Mouse (Mus musculus): ENCODE data around the gene Olfr730. TPM values are rescaled to one million over a fixed set of nuclear protein-coding genes. Genes with fewer than 3 reads are reported as not detected.

The Olfr730 gene
- total RNA-seq (2021), result not detected

DNA sequence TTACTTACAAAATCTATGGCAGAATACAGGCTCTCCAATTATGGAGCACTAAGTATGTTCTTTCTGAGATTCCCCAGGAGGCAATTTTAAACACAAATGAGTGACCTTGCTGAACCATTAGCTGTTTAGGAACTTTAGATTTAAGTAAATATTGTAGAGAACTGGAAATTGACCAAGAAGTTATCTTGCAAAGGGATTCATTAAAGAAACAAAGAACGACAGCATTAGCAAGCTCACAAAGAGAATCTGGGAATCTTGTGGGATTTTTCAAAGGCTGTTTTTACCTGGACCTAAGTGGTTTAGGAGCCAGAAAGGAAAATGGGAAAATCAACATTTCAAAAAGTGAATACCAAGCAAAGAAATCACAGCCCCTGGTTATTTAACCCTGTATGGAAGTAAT lies at the start of gene Olfr730:
TSS of gene Olfr730 (minus strand) at position 101 of the 400 bp plus-strand sequence.
- intact Hi-C loops (cut with DNase I), result no loop called here

DNA sequence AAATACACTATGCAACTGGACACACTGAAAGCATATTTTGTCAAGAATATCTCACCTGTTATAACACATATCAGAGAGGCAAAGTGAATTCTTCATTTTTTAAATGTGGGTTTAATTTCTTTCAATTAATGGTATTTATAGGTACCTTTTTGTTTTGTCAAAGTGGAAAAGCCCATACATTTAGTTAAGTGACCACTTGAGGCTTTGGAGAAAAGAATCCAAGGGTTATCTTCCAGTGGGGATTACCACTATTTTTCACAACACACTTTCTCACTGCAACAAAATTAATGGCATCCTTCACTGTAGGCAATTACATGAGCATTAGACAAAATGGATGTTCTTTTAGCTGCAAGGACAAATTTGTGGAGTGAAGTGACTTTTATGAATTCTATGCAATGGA lies 35.2 kb downstream of the Olfr730 start, which contains the start of gene Olfr729:
TSS of gene Olfr729 (minus strand) at position 101 of the 400 bp plus-strand sequence.
- intact Hi-C loops (cut with DNase I), result no loop called here

More for the DNA sequence above, at the start of gene Olfr730:
- no peak for DNase-seq (ENCODE audit: low spot score)

DNA sequence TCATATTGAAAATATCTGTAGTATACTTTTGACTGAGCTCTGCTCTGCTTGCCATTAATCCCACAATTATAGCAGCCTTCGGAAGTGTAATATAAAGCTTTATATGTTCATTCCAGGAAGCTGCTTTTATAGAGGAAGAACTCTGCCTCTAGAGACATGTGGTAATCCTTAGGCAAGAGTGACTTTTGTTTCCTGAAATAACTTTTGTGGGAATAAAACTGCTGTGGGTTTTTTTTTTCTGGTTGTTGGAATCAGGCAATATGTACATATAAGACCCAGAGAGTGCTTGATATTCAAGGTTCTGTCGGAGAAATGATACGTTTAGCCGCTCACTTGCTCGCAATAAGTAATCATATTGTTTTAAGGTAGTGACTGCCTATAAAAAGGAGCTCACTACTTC lies 45.4 kb downstream of the Olfr730 start, which contains the start of gene Olfr728:
TSS of gene Olfr728 (minus strand) at position 101 of the 400 bp plus-strand sequence.
- intact Hi-C loops (cut with DNase I), result no loop called here
- DNase-seq (ENCODE audit: low spot score), result no peak

More for the DNA sequence above, 35.2 kb downstream of the Olfr730 start, which contains the start of gene Olfr729:
- no peak for DNase-seq (ENCODE audit: low spot score)

Other genes starting within 250 kb of the Olfr730 start
- not detected for gene Olfr724, start 224.9 kb downstream of the Olfr730 start, total RNA-seq (2021)
- gene Olfr725, start 147.8 kb downstream of the Olfr730 start, total RNA-seq (2021), result not detected
- gene Olfr726, start 97.2 kb downstream of the Olfr730 start, total RNA-seq (2021), result not detected
- gene Olfr727, start 65.0 kb downstream of the Olfr730 start, total RNA-seq (2021), result not detected
- gene Olfr728, start 45.5 kb downstream of the Olfr730 start, total RNA-seq (2021), result not detected
- gene Olfr729, start 35.3 kb downstream of the Olfr730 start, total RNA-seq (2021), result not detected
- not detected for gene Olfr731, start 53.7 kb upstream of the Olfr730 start, total RNA-seq (2021)
- not detected for gene Olfr732, start 96.0 kb upstream of the Olfr730 start, total RNA-seq (2021)
- gene Olfr733, start 113.3 kb upstream of the Olfr730 start, total RNA-seq (2021), result not detected
- gene Olfr734, start 138.6 kb upstream of the Olfr730 start, total RNA-seq (2021), result not detected
- not detected for gene Olfr735, start 160.7 kb upstream of the Olfr730 start, total RNA-seq (2021)
- not detected for gene Tlr11, start 169.7 kb upstream of the Olfr730 start, total RNA-seq (2021)
- not detected for gene Olfr736, start 193.0 kb upstream of the Olfr730 start, total RNA-seq (2021)
- not detected for gene Olfr738, start 219.4 kb upstream of the Olfr730 start, total RNA-seq (2021)
- gene Olfr739, start 230.4 kb upstream of the Olfr730 start, total RNA-seq (2021), result not detected